Mouse (Mus musculus) MEL (cell line): ENCODE results near the gene Zscan10. TPM values are rescaled to one million over a fixed set of nuclear protein-coding genes. Genes with fewer than 3 reads are reported as not detected.

Experiments used
- DNase-seq: peaks from one replicate; pipeline ENCODE4 v3.0.0; 2011; ENCODE audit warnings: low read depth, low spot score
- H3K27ac ChIP-seq: 2 replicates; pipeline ENCODE4 v1.5.1; 2012; ENCODE audit warnings: low read depth, mild to moderate bottlenecking, control low read depth, low read length, moderate library complexity; ENCODE audit not compliant: control insufficient read depth
- H3K27me3 ChIP-seq, 2 experiments: fragments of 150-350 bp in 1 of 2; sonication (generic) in 1 of 2; 2 replicates each; pipeline ENCODE4 v1.6.1; 2012; ENCODE audit warnings: low read length in 2 of 2, mild to moderate bottlenecking in 2 of 2, improper control_type of control experiment in 1 of 2, moderate library complexity in 1 of 2; ENCODE audit not compliant: insufficient read depth in 2 of 2, control insufficient read depth in 1 of 2
- H3K36me3 ChIP-seq, 2 experiments: 2 replicates each; pipeline ENCODE4 v1.6.1; 2012 to 2014; ENCODE audit warnings: low read length in 2 of 2, improper control_type of control experiment in 1 of 2, inconsistent platforms in 1 of 2, mild to moderate bottlenecking in 1 of 2; ENCODE audit not compliant: insufficient read depth in 2 of 2, control insufficient read depth in 1 of 2
- H3K4me1 ChIP-seq, 2 experiments: fragments of 150-350 bp in 1 of 2; sonication (generic) in 1 of 2; 2 replicates each; pipeline ENCODE4 v1.6.1; 2012; ENCODE audit warnings: low read length in 2 of 2, improper control_type of control experiment in 1 of 2, mild to moderate bottlenecking in 1 of 2; ENCODE audit not compliant: insufficient read depth in 2 of 2, control insufficient read depth in 1 of 2
- H3K4me3 ChIP-seq, 2 experiments: fragments of 150-350 bp in 1 of 2; sonication (generic) in 1 of 2; 2 replicates each; pipeline ENCODE4 v1.5.1; 2012; ENCODE audit warnings: low read depth in 2 of 2, low read length in 2 of 2, mild to moderate bottlenecking in 2 of 2, moderate library complexity in 2 of 2, control low read depth in 1 of 2, improper control_type of control experiment in 1 of 2; ENCODE audit not compliant: control insufficient read depth in 1 of 2, insufficient read depth in 1 of 2
- H3K79me2 ChIP-seq: 2 replicates; pipeline ENCODE4 v1.6.1; 2012; ENCODE audit warnings: mild to moderate bottlenecking, low read length, moderate library complexity; ENCODE audit not compliant: control insufficient read depth, poor library complexity, insufficient read depth
- H3K9ac ChIP-seq: 2 replicates; pipeline ENCODE4 v1.6.1; 2012; ENCODE audit warnings: low read depth, mild to moderate bottlenecking, control low read depth, low read length, moderate library complexity; ENCODE audit not compliant: control insufficient read depth, poor library complexity, severe bottlenecking
- H3K9me3 ChIP-seq: fragments of 150-350 bp; sonication (generic); replicated peaks from 2 replicates; pipeline ENCODE4 v1.6.1; 2012; ENCODE audit warnings: mild to moderate bottlenecking, low read length, improper control_type of control experiment, moderate library complexity; ENCODE audit not compliant: insufficient read depth
- CHD1 ChIP-seq: IDR thresholded peaks from 2 replicates; pipeline ENCODE4 v1.6.1; 2012; ENCODE audit warnings: low read depth, mild to moderate bottlenecking, inconsistent platforms, low read length, improper control_type of control experiment
- CTCF ChIP-seq, 3 experiments: IDR thresholded peaks in 2 of 3; conservative IDR thresholded peaks in 1 of 3; 2 replicates each; pipeline ENCODE4 v1.5.1; 2011 to 2012; ENCODE audit warnings: low read length in 3 of 3, low read depth in 2 of 3, mild to moderate bottlenecking in 2 of 3, improper control_type of control experiment in 1 of 3, inconsistent platforms in 1 of 3, mixed read lengths in 1 of 3, moderate library complexity in 1 of 3; ENCODE audit not compliant: control insufficient read depth in 1 of 3, insufficient read depth in 1 of 3, poor library complexity in 1 of 3, severe bottlenecking in 1 of 3
- E2F4 ChIP-seq: IDR thresholded peaks from 2 replicates; pipeline ENCODE4 v1.6.1; 2011; ENCODE audit warnings: low read depth, low read length, improper control_type of control experiment, borderline replicate concordance
- ELF1 ChIP-seq: IDR thresholded peaks from 2 replicates; pipeline ENCODE4 v1.6.1; 2014; ENCODE audit warnings: low read depth, mild to moderate bottlenecking, inconsistent platforms, low read length, improper control_type of control experiment, moderate library complexity
- ETS1 ChIP-seq: IDR thresholded peaks from 2 replicates; pipeline ENCODE4 v1.6.1; 2012; ENCODE audit warnings: low read depth, mild to moderate bottlenecking, inconsistent platforms, low read length, improper control_type of control experiment, moderate library complexity
- GABPA ChIP-seq: IDR thresholded peaks from 2 replicates; pipeline ENCODE4 v1.6.1; 2012; ENCODE audit warnings: low read depth, mild to moderate bottlenecking, inconsistent platforms, low read length, improper control_type of control experiment, moderate library complexity
- HCFC1 ChIP-seq: IDR thresholded peaks from 2 replicates; pipeline ENCODE4 v1.6.1; 2012; ENCODE audit warnings: low read depth, mild to moderate bottlenecking, inconsistent platforms, low read length, improper control_type of control experiment, moderate library complexity
- JUND ChIP-seq: IDR thresholded peaks from 2 replicates; pipeline ENCODE4 v1.6.1; 2011; ENCODE audit warnings: low read depth, mild to moderate bottlenecking, improper control_type of control experiment, low read length
- MAX ChIP-seq: IDR thresholded peaks from 2 replicates; pipeline ENCODE4 v1.6.1; 2011; ENCODE audit warnings: low read length, improper control_type of control experiment
- MAZ ChIP-seq: IDR thresholded peaks from 2 replicates; pipeline ENCODE4 v1.6.1; 2012; ENCODE audit warnings: low read depth, mild to moderate bottlenecking, inconsistent platforms, low read length, improper control_type of control experiment
- MEF2A ChIP-seq: IDR thresholded peaks from 2 replicates; pipeline ENCODE4 v1.6.1; 2014; ENCODE audit warnings: low read depth, mild to moderate bottlenecking, inconsistent platforms, low read length, improper control_type of control experiment; ENCODE audit not compliant: poor library complexity, insufficient replicate concordance, severe bottlenecking; ENCODE audit errors: extremely low read depth
- MYB ChIP-seq: IDR thresholded peaks from 2 replicates; pipeline ENCODE4 v1.6.1; 2011; ENCODE audit warnings: mild to moderate bottlenecking, low read depth, low read length, improper control_type of control experiment
- NELFE ChIP-seq: IDR thresholded peaks from 2 replicates; pipeline ENCODE4 v1.6.1; 2011; ENCODE audit warnings: low read depth, low read length, improper control_type of control experiment
- POLR2A ChIP-seq, 2 experiments: IDR thresholded peaks; 2 replicates each; pipeline ENCODE4 v1.6.1; 2011 to 2012; ENCODE audit warnings: low read length in 2 of 2, mild to moderate bottlenecking in 2 of 2, control low read depth in 1 of 2, improper control_type of control experiment in 1 of 2, low read depth in 1 of 2, moderate library complexity in 1 of 2; ENCODE audit not compliant: control insufficient read depth in 1 of 2, insufficient read depth in 1 of 2, poor library complexity in 1 of 2
- POLR2AphosphoS5 ChIP-seq: IDR thresholded peaks from 2 replicates; pipeline ENCODE4 v1.6.1; 2012; ENCODE audit warnings: low read depth, borderline replicate concordance, mild to moderate bottlenecking, inconsistent platforms, low read length, moderate library complexity, mixed read lengths
- RAD21 ChIP-seq: IDR thresholded peaks from 2 replicates; pipeline ENCODE4 v1.6.1; 2011; ENCODE audit warnings: mild to moderate bottlenecking, low read depth, low read length, improper control_type of control experiment
- RCOR1 ChIP-seq: IDR thresholded peaks from 2 replicates; pipeline ENCODE4 v1.6.1; 2012; ENCODE audit warnings: low read depth, mild to moderate bottlenecking, inconsistent platforms, low read length, improper control_type of control experiment
- SIN3A ChIP-seq: IDR thresholded peaks from 2 replicates; pipeline ENCODE4 v1.6.1; 2012; ENCODE audit warnings: low read length, improper control_type of control experiment, inconsistent platforms
- SMC3 ChIP-seq: IDR thresholded peaks from 2 replicates; pipeline ENCODE4 v1.6.1; 2011; ENCODE audit warnings: low read depth, low read length, improper control_type of control experiment
- TBP ChIP-seq: IDR thresholded peaks from 2 replicates; pipeline ENCODE4 v1.8.0; 2011; ENCODE audit warnings: low read depth, low read length, improper control_type of control experiment
- USF2 ChIP-seq, 2 experiments: IDR thresholded peaks; 2 replicates each; pipeline ENCODE4 v1.6.1; 2011 to 2012; ENCODE audit warnings: improper control_type of control experiment in 2 of 2, low read length in 2 of 2, borderline replicate concordance in 1 of 2, inconsistent platforms in 1 of 2, low read depth in 1 of 2, mild to moderate bottlenecking in 1 of 2; ENCODE audit not compliant: insufficient read depth in 1 of 2
- ZC3H11A ChIP-seq: IDR thresholded peaks from 2 replicates; pipeline ENCODE4 v1.6.1; 2012; ENCODE audit warnings: low read depth, mild to moderate bottlenecking, inconsistent platforms, low read length, improper control_type of control experiment
- ZMIZ1 ChIP-seq: IDR thresholded peaks from 2 replicates; pipeline ENCODE4 v1.6.1; 2012; ENCODE audit warnings: low read depth, mild to moderate bottlenecking, inconsistent platforms, low read length, improper control_type of control experiment, moderate library complexity
- polyA plus RNA-seq, 2 experiments: library from polyadenylated mRNA; stranded (reverse) in 1 of 2; unstranded in 1 of 2; fragments of >175 nt in 1 of 2; fragments of >200 nt in 1 of 2; gene quantifications; 2 replicates each; pipeline versions ENCODE4 v1.2.1 to v1.2.4; 2012; ENCODE audit warnings: low replicate concordance in 2 of 2, low read depth in 1 of 2; ENCODE audit not compliant: insufficient read length in 2 of 2, insufficient read depth in 1 of 2, missing spikeins in 1 of 2
- total RNA-seq: library from RNA; depleted of rRNA; stranded (reverse); fragments of 300-350 nt; gene quantifications from 2 replicates; pipeline ENCODE4 v1.2.3, GENCODE M21; 2012

Zscan10 gene
- total and polyA plus RNA-seq, 3 experiments: 0.08 TPM; not detected in 2

DNA sequence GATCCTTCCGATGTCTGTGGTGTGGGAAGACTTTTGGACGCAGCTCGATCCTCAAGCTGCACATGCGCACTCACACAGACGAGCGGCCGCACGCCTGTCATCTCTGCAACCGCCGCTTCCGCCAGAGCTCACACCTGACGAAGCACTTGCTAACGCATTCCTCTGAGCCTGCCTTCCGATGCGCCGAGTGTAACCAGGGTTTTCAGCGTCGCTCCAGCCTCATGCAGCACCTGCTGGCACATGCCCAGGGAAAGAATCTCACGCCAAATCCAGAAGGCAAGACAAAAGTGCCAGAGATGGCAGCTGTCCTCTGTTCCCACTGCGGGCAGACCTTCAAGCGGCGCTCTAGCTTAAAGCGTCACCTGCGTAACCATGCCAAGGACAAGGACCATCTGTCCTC lies 9.0 kb downstream of the Zscan10 start:
- DNase-seq: no peak
- peaks cover 0 to 1% of the 10 kb centered on the region in 2 experiments; a peak in 1 of 4 replicates for H3K27me3 ChIP-seq

DNA sequence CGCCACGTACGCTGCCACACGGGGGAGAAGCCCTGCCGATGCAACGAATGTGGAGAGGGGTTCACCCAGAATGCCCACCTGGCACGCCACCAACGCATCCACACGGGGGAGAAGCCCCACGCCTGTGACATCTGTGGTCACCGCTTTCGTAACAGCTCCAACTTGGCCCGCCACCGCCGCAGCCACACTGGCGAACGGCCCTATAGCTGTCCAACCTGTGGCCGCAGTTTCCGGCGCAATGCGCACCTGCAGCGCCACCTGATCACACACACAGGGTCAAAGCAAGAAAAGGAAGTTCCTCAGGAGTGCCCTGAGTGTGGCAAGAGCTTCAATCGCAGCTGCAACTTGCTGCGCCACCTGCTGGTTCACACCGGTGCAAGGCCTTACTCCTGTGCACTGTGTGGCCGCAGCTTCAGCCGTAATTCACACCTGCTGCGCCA lies 9.7 kb downstream of the Zscan10 start:
- Histone ChIP-seq H3K79me2 (no peaks in the 10 kb centered on the region), H3K36me3 (no peaks in the 10 kb centered on the region), H3K27ac (no peak overlapping the region), H3K4me3 (no peak overlapping the region), H3K9me3 (no peaks in the 10 kb centered on the region), H3K9ac (no peak overlapping the region), H3K4me1 (no peaks in the 10 kb centered on the region), H3K27me3 (peaks cover 0 to 2% of the 10 kb centered on the region in 2 experiments; a peak in 1 of 4 replicates)
- peak; percentile 77 for DNase-seq
- TF ChIP-seq MAZ (no peak), TBP (no peak), RAD21 (peak; percentile 69), CHD1 (no peak), SIN3A (no peak), RCOR1 (no peak), NELFE (no peak), POLR2AphosphoS5 (no peak), ZC3H11A (peak; percentile 57), CTCF (IDR thresholded peaks at IDR 0.05 in 2 of 3, conservative IDR thresholded peaks at IDR 0.05 in 1 of 3; ENCODE audit: control insufficient read depth in 1 of 3, insufficient read depth in 1 of 3, low read depth in 2 of 3, low read length in 3 of 3, poor library complexity in 1 of 3, severe bottlenecking in 1 of 3) (peak; percentile 87 to 91 (median 89)), SMC3 (peak; percentile 85)

More for the DNA sequence above, 9.0 kb downstream of the Zscan10 start:
- Histone ChIP-seq H3K4me1 (no peaks in the 10 kb centered on the region), H3K36me3 (no peaks in the 10 kb centered on the region), H3K4me3 (no peak overlapping the region), H3K9me3 (no peaks in the 10 kb centered on the region), H3K79me2 (no peaks in the 10 kb centered on the region), H3K9ac (no peak overlapping the region), H3K27ac (no peak overlapping the region)
- TF ChIP-seq MAX (no peak), USF2 (IDR thresholded peaks at IDR 0.05; ENCODE audit: borderline replicate concordance in 1 of 2, insufficient read depth in 1 of 2, low read depth in 1 of 2, low read length in 2 of 2) (no peak), POLR2A (IDR thresholded peaks at IDR 0.05; ENCODE audit: control insufficient read depth in 1 of 2, insufficient read depth in 1 of 2, low read depth in 1 of 2, low read length in 2 of 2, poor library complexity in 1 of 2) (no peak), ELF1 (no peak), RAD21 (no peak), CHD1 (no peak), HCFC1 (no peak), ETS1 (no peak), ZC3H11A (no peak), JUND (no peak), MYB (no peak), E2F4 (no peak), ZMIZ1 (no peak), MEF2A (no peak), GABPA (no peak)
